Mouse (Mus musculus): ENCODE results near the gene Pde6g. TPM values are rescaled to one million over a fixed set of nuclear protein-coding genes. Genes with fewer than 3 reads are reported as not detected.

The Pde6g gene
- total RNA-seq, 2 experiments from 2014 or later, result 0.94 TPM; not detected in 1

- DNase-seq, result peak; percentile 95
These were observed 13.9 kb upstream of the Pde6g start, which contains the start of gene Arl16 for GRCm38 (mm10) chr11:120467051-120467735. Arl16 (minus strand) TSS chr11:120467607.

GRCm38 (mm10) chr11:120465521-120465920 is 12.2 kb upstream of the Pde6g start:
- DNase-seq, result no peak

DNA sequence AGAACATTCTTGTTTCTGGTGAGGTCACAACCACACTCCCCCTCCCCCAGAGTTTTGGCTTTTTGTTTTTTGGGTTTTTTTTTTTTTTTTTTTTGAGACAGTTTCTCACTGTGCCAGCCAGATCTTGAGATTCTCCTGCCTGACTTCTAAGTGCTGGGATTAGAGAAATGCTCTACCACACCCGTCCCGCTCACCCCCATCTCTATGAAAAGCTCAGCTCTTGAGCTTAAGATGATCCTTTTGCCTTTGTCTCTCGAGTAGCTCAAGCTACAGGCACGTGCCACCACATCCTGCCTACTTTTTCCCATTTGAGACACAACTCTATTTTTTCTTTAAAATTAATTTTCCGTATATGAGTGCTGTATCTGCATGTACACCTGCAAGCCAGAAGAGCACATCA is 11.1 kb upstream of the Pde6g start:
- DNase-seq, result no peak

DNA sequence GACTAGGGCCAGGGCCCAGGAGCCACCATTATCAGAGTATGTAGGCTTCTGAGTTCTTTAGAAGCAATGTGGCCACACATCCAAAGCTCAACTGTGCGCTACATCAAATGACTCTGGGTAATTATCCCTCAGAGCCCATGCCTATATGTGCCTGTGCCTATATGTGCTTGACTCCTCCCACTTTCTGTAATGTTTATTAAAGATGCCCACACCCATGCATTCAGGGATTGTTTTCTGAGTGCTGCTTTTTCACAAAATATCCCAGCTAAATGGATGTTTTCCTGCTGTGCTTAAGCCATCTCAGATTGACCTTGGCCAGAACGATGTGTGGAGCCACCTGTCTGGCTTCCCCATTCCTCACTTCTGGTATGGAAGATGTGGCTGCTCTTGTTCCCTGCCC is 10.2 kb upstream of the Pde6g start:
- no peak for DNase-seq

GRCm38 (mm10) chr11:120458847-120459597 is 5.7 kb upstream of the Pde6g start:
- DNase-seq, result no peak

GRCm38 (mm10) chr11:120457772-120458751 is 4.8 kb upstream of the Pde6g start, which contains the start of the genes Oxld1 and Ccdc137:
Oxld1 (minus strand) TSS chr11:120458068.
Ccdc137 (plus strand) TSS chr11:120458115.
- DNase-seq, result peak; percentile 86

- DNase-seq, result peak; percentile 12
These were observed 4.1 kb upstream of the Pde6g start for GRCm38 (mm10) chr11:120457370-120457769.

DNA sequence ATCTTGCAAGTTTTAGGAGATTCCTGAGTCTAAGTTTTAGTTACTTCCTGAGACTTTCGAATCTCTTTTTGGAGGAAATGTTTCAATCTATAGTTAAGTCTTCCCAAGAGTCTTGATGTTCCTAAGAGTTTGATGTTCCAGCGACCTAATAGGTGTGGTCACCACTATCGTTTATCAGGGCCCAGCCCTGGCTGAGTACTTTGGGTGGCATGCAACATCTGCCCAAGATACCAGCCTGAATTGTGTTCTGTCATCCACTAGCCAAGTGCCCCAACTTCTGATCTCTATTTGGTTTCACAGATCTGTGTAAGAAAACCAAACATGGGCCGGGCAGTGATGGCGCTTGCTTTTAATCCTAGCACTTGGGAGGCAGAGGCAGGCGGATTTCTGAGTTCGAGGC is 2.1 kb upstream of the Pde6g start:
- no peak for DNase-seq

GRCm38 (mm10) chr11:120454965-120455364 is 1.7 kb upstream of the Pde6g start:
- DNase-seq, result no peak

DNA sequence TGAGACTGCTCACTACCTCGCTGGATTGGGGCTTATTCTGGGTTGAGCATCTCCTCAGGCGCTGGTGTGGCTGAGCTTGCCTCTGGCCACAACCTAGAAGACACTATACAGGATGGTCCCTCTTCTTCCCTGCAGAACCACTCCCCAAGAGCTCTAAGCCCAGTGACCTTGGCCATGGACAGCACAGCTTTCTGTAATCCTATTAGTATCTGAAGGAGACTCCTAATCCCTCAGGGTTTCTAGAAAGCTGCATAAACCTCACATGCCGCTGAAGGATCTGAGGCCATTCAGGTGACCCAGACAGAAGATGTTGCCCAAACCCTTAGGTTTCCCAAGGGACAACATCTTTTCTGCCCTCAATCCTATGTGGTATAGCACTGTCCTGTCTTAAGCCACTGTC is 1.1 kb downstream of the Pde6g start:
- no peak for DNase-seq

DNA sequence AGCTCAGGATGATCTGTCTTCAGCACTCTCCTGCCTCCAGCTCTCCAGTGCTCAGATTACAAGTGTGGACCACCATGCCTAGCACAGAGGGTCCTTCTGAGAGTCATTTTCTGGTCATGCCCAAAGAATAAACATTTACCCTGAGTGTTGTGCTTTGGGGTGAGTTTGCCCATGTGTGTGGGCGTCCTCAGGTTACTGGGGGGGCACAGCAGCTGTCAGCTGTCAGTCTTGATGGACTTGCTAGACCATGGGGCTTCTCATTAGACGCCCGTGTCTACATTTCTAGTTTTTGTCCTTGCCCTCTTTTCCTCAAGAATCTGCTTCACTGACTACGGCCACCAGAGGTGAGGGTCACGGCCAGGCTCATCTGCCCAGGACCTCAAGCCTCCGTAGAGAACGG is 6.1 kb downstream of the Pde6g start:
- DNase-seq, result no peak

GRCm38 (mm10) chr11:120445475-120445874 is 7.8 kb downstream of the Pde6g start:
- DNase-seq, result no peak

GRCm38 (mm10) chr11:120444106-120444505 is 9.2 kb downstream of the Pde6g start:
- no peak for DNase-seq

GRCm38 (mm10) chr11:120442765-120443280 is 10.5 kb downstream of the Pde6g start:
- no peak for DNase-seq

DNA sequence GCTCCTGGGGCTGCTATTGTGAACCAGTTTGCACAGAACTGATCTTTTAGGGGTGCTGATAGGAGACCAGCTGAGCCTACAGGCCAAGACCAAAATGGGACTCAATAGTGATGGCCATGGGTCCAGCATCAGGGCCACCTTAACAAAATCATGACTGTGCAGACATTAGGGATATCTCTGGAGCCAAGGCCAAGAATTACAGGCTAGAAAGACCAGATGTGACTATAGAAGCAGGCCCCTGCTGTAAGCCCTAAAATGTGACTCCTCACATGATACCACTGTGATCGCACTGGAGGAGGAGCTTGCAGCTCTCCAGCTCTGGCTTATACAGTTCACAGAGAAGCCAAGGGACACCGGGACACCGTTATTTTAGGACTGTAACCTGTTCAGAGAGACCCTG is 11.0 kb downstream of the Pde6g start, which contains the start of gene Tspan10:
Gene Tspan10 (plus strand): TSS at position 301 of the 400 bp plus-strand sequence.
- no peak for DNase-seq

- DNase-seq, result no peak
These were observed 15.4 kb downstream of the Pde6g start for GRCm38 (mm10) chr11:120437857-120438385.

GRCm38 (mm10) chr11:120437152-120437856 is 16.0 kb downstream of the Pde6g start, which contains the start of gene Nploc4:
Nploc4 (minus strand) TSS chr11:120437708.
- DNase-seq, result peak; percentile 94

- DNase-seq, result no peak
These were observed 26.6 kb downstream of the Pde6g start for GRCm38 (mm10) chr11:120426727-120427126.

- peak; percentile 81 for DNase-seq
These were observed 29.6 kb downstream of the Pde6g start for GRCm38 (mm10) chr11:120423569-120424295.
